Mouse (Mus musculus): ENCODE results near the gene Adamtsl1. TPM values are rescaled to one million over a fixed set of nuclear protein-coding genes. Genes with fewer than 3 reads are reported as not detected.

Adamtsl1 gene
- total RNA-seq, 4 experiments from 2014 or later = 4.6 to 7.2 (median 6.0) TPM

DNA sequence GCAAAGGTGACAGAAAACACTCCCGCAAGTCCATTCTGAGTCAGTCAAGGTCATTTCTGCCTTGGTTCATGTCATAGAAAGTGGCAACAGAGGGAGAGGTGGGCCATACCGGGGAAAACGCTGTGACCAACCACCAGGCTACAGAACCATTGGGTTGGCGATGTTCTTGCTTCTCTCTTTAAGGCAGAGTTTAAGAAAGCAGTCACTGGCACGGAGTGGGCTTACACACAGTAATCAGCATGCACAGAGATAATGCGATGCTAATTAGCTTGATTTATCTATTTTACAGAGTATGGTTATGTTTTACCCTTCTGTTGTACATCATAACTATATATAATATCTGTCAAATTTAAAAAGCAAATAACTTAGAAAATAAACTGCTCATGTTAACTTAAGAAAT lies 531.5 kb downstream of the Adamtsl1 start:
- no peak for DNase-seq (ENCODE audit: low spot score in 2 of 2)

DNA sequence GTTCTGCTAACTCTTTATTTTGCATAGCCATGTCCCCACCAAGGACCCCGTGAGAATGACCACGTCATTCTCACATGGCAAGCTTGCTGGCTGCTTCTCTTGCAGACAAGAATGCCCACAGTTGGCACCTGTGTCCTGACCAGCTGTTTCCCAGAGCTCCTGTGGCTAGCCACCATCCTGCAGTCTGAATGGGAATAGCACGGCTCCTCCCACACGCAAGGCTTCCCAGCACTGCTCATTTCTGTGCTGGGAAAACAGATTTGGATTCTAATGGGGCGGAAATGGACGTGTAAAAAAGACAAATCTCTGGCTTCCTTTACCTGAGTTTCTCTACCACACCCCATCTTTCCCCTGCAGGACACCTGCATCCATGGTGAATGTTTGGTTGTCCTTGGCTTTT lies 531.9 kb downstream of the Adamtsl1 start:
- peak in 1 of 2 experiments; percentile 44 for DNase-seq (ENCODE audit: low spot score in 2 of 2)

DNA sequence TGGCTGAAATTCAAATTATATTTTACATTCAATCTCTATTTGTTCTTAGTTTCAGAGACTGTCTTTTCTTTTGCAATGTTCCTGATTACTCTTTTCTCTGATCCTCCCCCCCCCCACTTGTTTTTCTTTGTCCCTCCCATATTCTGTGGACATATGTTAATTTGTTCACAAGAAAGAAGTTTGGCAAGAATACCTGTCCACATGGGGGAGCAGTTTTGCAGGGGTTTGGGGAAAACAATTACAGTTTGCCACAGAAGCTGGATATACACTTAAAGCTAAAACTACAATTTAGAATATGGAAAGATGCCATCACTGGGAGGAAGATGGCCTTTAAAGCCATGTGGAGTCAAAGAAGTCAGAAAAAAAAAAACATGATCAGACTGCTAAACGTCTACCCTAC lies 532.9 kb downstream of the Adamtsl1 start:
- no peak for DNase-seq (ENCODE audit: low spot score in 2 of 2)

DNA sequence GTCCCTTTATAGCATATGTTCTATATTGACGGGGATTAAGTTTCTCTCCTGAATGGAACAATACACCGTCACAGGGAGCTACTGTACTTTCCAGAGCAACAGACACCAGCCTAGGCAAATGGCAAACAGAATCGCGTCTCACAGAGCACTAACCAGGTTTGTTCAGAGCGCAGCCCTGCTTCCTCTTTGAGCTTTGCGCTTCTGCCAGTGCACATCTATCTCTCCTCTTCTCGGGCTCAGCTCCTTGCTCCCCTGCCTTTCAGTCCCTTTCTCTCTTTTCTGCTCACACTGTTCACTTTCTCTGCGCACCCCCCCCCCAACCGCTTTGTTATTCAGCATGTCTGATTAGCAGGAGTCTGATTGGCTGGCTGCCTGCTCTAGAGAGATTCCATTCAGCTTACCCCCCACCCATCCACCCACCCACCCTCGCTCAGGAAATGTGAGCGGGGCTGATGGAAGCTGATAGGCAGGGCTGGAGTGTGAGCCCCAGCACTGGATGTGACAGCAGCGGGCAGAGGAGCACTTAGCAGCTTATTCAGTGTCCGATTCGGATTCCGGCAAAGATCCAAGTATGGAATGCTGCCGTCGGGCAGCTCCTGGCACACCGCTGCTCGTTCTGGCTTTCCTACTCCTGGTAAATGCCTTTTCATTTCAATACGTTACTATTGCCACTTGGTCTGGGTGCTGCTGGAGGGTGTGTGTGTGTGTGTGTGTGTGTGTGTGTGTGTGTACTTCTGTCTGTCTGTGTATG lies 539.7 kb downstream of the Adamtsl1 start:
- peak; percentile 19 to 34 for DNase-seq (ENCODE audit: low spot score in 2 of 2)

GRCm38 (mm10) chr4:86060614-86061013 lies 546.6 kb downstream of the Adamtsl1 start:
- DNase-seq (ENCODE audit: low spot score in 2 of 2) = no peak

DNA sequence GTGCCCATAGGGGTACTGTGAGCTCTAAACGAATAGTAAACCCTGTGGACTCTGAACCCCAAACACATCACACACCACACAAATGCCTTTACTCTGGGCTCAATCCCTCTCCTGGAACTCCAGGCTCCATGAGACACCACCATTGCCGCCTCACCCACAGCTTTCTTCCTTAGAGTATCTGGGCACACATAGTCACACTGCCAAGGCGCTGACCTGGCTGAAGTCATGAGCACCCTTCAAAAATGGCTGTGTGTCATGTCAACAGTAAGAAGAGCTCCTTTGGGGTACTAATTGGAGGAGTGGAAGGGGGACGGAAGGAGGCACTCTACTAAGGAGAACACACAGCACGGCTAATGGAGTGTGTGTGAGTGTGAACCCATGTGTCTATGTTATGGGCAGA lies 554.4 kb downstream of the Adamtsl1 start:
- no peak for DNase-seq (ENCODE audit: low spot score in 2 of 2)

DNA sequence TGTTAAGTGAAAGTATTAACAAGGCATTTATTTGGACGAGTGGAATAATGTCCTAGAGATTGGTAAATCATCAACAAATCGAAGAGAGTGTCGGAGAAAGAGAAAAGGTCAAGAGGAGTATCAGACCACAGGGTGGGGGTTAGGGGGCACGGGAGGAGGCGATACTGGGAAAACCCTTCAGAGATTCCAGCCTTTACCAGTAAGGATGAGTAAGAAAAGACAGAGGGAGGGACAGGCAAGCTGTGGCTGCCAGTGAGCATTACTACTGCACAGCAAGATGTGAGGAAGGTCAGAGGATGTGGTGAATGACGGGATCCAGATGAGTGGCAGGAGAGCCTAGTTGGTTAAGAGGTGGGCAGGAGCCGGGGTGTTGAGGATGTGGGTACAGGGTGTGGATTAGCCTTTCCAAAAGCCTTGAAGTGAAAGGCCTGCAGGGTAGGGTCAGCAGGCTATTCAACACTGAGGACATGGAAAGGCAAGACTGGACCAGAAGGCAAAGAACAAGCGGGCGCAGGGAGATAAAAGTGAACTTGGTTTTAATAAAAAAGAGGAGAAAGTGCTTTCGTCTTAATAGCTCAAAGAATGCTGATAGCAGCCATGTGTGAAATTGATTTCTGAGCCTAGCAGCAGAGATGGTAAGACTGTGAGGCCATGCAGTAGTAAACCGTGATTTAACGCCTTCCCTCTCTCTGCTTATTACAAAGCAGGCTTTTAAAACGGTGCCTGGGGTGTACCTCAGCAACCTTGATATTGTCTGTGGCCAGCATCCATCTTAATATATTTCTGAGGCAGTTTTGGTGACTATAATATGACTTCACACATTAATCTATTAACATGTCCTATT lies 555.1 kb downstream of the Adamtsl1 start:
- no peak for DNase-seq (ENCODE audit: low spot score in 2 of 2)

- DNase-seq (ENCODE audit: low spot score in 2 of 2) = no peak
These were observed 560.9 kb downstream of the Adamtsl1 start for GRCm38 (mm10) chr4:86074871-86075270.

- no peak for DNase-seq (ENCODE audit: low spot score in 2 of 2)
These were observed 563.4 kb downstream of the Adamtsl1 start for GRCm38 (mm10) chr4:86077355-86077754.

DNA sequence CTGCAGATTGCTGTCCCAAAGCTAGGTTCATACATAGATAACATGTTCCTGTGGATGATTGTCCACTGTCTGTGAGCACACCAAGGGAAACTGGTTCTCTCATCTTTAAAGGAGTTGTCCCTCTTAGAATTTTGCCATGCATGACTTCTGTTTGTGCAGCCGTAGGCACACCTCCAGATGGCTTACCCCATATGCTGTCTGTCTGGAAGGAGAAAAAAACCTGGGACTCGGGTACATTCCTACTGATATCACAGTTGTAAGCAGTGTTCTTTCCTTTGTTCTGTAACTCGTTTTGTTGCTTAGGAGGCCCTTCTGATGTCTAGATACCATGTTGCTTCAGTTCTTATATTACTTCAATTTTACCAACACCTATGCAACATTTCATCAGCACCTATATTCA lies 563.9 kb downstream of the Adamtsl1 start:
- peak in 1 of 2 experiments; percentile 23 for DNase-seq (ENCODE audit: low spot score in 2 of 2)

- no peak for DNase-seq (ENCODE audit: low spot score in 2 of 2)
These were observed 573.5 kb downstream of the Adamtsl1 start for GRCm38 (mm10) chr4:86087508-86087907.

- no peak for DNase-seq (ENCODE audit: low spot score in 2 of 2)
These were observed 589.2 kb downstream of the Adamtsl1 start for GRCm38 (mm10) chr4:86103207-86103606.

- DNase-seq (ENCODE audit: low spot score in 2 of 2) = no peak
These were observed 594.4 kb downstream of the Adamtsl1 start for GRCm38 (mm10) chr4:86108325-86108724.

DNA sequence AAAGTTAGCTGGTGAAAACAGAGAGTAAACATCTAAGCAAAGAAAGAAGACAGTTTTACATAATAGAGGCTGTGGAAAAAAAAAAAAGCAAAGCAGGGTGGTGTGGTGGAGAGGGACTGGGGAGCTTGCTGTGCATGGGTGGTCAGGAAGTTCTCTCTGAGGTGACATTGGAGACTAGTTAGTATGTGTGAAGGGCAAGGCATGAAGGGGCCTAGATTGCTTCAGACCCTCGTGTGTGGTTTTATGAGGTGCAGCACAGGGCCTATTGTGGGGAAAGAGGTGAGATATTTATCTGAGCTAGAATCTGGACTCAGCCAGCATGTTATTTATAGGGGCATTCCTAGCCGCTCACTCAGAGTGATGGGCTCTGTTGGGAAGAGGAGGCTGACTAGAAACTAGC lies 605.1 kb downstream of the Adamtsl1 start:
- DNase-seq (ENCODE audit: low spot score in 2 of 2) = no peak

GRCm38 (mm10) chr4:86122431-86122830 lies 608.5 kb downstream of the Adamtsl1 start:
- no peak for DNase-seq (ENCODE audit: low spot score in 2 of 2)

GRCm38 (mm10) chr4:86124374-86124773 lies 610.4 kb downstream of the Adamtsl1 start:
- DNase-seq (ENCODE audit: low spot score in 2 of 2) = peak; percentile 15 to 27

- no peak for DNase-seq (ENCODE audit: low spot score in 2 of 2)
These were observed 612.7 kb downstream of the Adamtsl1 start for GRCm38 (mm10) chr4:86126636-86127035.

DNA sequence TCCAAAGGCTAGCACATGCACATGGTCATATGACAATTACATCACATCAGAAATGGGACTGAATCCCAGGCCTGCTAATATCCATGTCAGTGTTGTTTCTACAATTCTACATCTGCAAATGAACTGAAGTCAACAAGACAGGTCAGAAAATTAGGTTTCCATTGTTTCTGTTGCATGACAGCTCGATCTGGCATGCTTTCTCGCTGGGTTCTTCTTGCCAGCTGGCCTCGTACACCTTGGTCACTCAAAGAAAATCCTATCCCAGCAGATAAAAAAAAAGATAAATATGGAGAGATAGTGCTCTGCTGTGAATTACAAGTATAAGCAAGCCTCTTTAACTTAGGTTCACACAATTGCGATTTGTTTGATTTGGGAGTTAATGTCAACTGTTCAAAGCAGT lies 644.6 kb downstream of the Adamtsl1 start:
- DNase-seq (ENCODE audit: low spot score in 2 of 2) = no peak

DNA sequence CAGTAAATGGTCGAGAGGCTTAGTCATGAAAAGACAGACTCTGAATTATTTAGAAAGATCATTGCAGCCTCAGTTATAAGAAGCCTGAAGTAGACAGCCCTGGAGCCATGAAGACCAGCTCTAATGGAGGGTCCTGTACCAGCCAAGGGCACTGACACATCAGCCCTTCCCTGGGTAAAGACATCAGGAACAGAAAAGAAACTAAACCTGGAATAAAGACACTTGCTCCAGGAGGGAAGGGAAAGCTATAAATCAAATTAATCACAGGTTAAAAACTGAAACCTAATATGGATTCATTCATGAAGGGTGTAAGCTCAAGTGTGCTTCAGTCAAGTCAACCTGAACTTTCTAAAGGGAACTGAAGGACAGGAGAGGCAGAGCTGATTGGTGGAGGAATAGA lies 645.4 kb downstream of the Adamtsl1 start:
- DNase-seq (ENCODE audit: low spot score in 2 of 2) = no peak

DNA sequence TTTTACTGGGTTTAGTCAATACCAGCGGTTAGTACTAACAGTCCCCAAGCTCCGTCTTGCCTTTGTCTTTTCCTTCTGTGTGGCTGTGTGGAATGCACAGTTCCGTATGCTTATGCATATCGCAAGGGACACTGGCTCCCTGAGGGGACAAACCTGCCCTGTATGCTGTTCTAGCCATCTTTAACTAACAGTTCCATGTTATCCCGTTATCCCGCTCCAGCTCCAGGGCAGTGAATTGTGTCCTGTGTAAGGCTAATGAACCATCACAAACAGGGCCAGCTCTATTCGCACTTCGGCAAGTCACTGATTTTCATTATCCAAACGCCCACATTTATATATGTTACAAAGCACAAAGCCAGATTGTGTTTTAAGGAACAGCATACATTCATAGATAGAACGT lies 656.8 kb downstream of the Adamtsl1 start:
- no peak for DNase-seq (ENCODE audit: low spot score in 2 of 2)

GRCm38 (mm10) chr4:86171461-86171860 lies 657.5 kb downstream of the Adamtsl1 start:
- no peak for DNase-seq (ENCODE audit: low spot score in 2 of 2)

GRCm38 (mm10) chr4:86177471-86177870 lies 663.5 kb downstream of the Adamtsl1 start:
- DNase-seq (ENCODE audit: low spot score in 2 of 2) = no peak

DNA sequence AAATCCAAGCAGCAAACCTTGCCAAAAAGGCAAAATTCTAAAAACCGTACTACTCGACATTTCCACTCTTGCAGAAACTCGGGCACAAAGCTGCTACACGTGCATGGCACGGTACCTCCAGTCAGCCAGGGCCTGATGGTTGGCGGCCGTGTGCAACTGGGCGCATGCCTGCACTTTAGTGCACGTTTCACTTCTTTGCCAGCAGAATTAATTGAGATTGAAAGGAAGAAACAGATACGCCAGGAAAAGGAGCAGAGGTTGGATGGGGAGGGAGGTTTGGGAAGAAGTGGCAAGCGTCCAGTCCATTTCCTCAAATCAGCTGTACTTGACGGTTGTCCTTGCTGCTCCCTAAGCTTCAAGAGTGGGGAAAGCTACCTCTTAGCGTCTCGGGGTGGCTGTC lies 664.1 kb downstream of the Adamtsl1 start:
- DNase-seq (ENCODE audit: low spot score in 2 of 2) = no peak

Measured in left cerebral cortex, adult 8-10 months (tissue).